In the genomic region with DNA sequence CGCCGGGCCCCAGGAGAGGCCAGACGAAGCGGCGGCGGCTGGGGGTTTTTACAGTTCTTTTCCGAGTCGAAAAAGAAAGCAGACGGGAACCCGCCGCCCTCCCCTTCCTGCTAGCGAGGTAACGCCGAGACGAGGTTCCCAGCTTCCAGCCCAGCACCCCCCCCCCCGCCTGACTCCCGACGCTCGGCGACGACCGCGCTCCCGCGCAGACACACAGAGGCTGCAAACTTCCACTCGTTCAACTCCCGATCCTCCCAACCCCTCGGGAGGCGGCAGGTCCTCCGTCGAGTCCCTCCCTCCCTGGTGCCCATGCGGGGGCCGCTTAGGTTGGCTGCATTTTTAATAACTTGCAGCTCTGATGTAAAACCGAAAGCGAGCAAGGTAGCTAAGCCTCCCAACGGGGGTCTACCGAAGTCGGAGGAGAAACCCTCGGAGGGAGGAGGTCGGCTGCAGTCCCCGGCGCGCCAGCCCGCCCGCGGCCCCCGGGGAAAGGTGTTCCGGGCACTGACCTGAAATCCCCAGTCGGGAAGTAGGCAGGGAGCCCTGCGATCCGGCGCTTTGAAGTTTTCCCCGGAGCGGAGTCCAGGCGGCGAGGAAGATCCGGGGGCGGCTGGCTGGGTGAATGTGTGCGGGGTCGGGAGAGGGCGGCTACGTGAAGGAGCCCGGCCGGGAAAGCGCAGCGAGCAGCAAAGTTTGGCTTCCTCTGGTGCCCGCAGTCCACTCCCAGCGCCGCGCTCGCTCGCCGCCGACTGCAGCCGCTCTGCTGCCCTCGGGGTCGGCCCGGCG, we compare ENCODE assay signal across 8 mouse cellular contexts.
A peak's percentile ranks its signal among the peaks of the same experiment; 100 is the strongest.
DNase-seq lines count a peak whose midpoint lies in the region; ATAC-seq and TF ChIP-seq lines count a peak whose summit lies in the region.

No protein-coding gene starts in this region.

- no peaks in the 10 kb centered on the region for H3K9me3 ChIP-seq in embryonic facial prominence, embryonic 12.5 days
- H3K9me3 ChIP-seq in heart, postnatal 0 days (replicated peaks; ENCODE audit: control insufficient read depth, low read length): no peaks in the 10 kb centered on the region
- H3K9me3 ChIP-seq in stomach, embryonic 16.5 days (replicated peaks; ENCODE audit: control insufficient read depth, low read length): no peaks in the 10 kb centered on the region

- peaks cover 32% of the 10 kb centered on the region; the same call in 1 of the 2 replicates for H3K79me2 ChIP-seq in macrophage (ENCODE audit: inconsistent target)

- H3K4me3 ChIP-seq in embryonic facial prominence, embryonic 12.5 days: peak overlapping the region; percentile 56
- peak overlapping the region; percentile 78 for H3K4me3 ChIP-seq in heart, postnatal 0 days (ENCODE audit: low read depth, low read length)
- peak overlapping the region; percentile 33 for H3K4me3 ChIP-seq in macrophage (ENCODE audit: inconsistent target)
- H3K4me3 ChIP-seq in stomach, embryonic 16.5 days (replicated peaks; ENCODE audit: low read length): peak overlapping the region; percentile 68

- no peak for TF ChIP-seq EP300 in heart, postnatal 0 days (IDR thresholded peaks at IDR 0.05; ENCODE audit: low read depth)

- no peaks in the 10 kb centered on the region for H3K36me3 ChIP-seq in embryonic facial prominence, embryonic 12.5 days
- no peaks in the 10 kb centered on the region for H3K36me3 ChIP-seq in heart, postnatal 0 days (replicated peaks; ENCODE audit: control insufficient read depth, insufficient read depth, low read length)
- no peaks in the 10 kb centered on the region for H3K36me3 ChIP-seq in macrophage (ENCODE audit: inconsistent target)
- H3K36me3 ChIP-seq in stomach, embryonic 16.5 days (ENCODE audit: control insufficient read depth, insufficient read depth, low read length): no peaks in the 10 kb centered on the region

- peak overlapping the region; percentile 86 for H3K27ac ChIP-seq in embryonic facial prominence, embryonic 12.5 days
- peak overlapping the region; percentile 86 for H3K27ac ChIP-seq in heart, postnatal 0 days (ENCODE audit: low read depth)
- no peak overlapping the region for H3K27ac ChIP-seq in macrophage
- peak overlapping the region; percentile 88 for H3K27ac ChIP-seq in stomach, embryonic 16.5 days (ENCODE audit: low read length)

- peaks cover 91% of the 10 kb centered on the region for H3K27me3 ChIP-seq in embryonic facial prominence, embryonic 12.5 days
- peaks cover 43% of the 10 kb centered on the region; the same call in 1 of the 2 replicates for H3K27me3 ChIP-seq in heart, postnatal 0 days (ENCODE audit: control insufficient read depth, insufficient read depth, low read length)
- peaks cover 60% of the 10 kb centered on the region; the same call in 1 of the 2 replicates for H3K27me3 ChIP-seq in stomach, embryonic 16.5 days (ENCODE audit: control insufficient read depth, insufficient read depth, low read length)

- WGBS in embryonic facial prominence, embryonic 12.5 days: 2% methylated on average over 47 of the region's 79 CpGs
- under 1% methylated on average over 55 of the region's 79 CpGs for WGBS in heart, postnatal 0 days
- 0% methylated on average over 38 of the region's 79 CpGs for WGBS in macrophage (ENCODE audit: missing documents)
- WGBS in stomach, embryonic 16.5 days: 1% methylated on average over 67 of the region's 79 CpGs

- ATAC-seq in embryonic facial prominence, embryonic 12.5 days (ENCODE audit: insufficient number of reproducible peaks, insufficient read depth, low FRiP score, low TSS enrichment): no peak
- ATAC-seq in heart, postnatal 0 days (ENCODE audit: insufficient read depth, low read depth): peak; percentile 13
- ATAC-seq in stomach, embryonic 16.5 days (ENCODE audit: insufficient read depth, low FRiP score): no peak

- peak overlapping the region; percentile 69 for H3K9ac ChIP-seq in embryonic facial prominence, embryonic 12.5 days
- peak overlapping the region; percentile 82 for H3K9ac ChIP-seq in heart, postnatal 0 days (replicated peaks; ENCODE audit: low read depth, low read length)
- H3K9ac ChIP-seq in stomach, embryonic 16.5 days (ENCODE audit: low read length): peak overlapping the region; percentile 79

- TF ChIP-seq CTCF in heart, postnatal 0 days (IDR thresholded peaks at IDR 0.05; ENCODE audit: low read depth): no peak

- peaks cover 14% of the 10 kb centered on the region for H3K4me1 ChIP-seq in embryonic facial prominence, embryonic 12.5 days
- H3K4me1 ChIP-seq in heart, postnatal 0 days (ENCODE audit: control insufficient read depth, insufficient read depth): 0 out of 2 replicates have a peak, but pooled peaks cover 4% of the 10 kb centered on the region
- H3K4me1 ChIP-seq in stomach, embryonic 16.5 days (ENCODE audit: control insufficient read depth, insufficient read depth, low read length): peaks cover 8% of the 10 kb centered on the region; the same call in 1 of the 2 replicates

- H3K4me2 ChIP-seq in embryonic facial prominence, embryonic 12.5 days (replicated peaks): peak overlapping the region; percentile 76
- H3K4me2 ChIP-seq in heart, postnatal 0 days (ENCODE audit: low read depth, low read length): peak overlapping the region; percentile 90
- peak overlapping the region; percentile 73 for H3K4me2 ChIP-seq in stomach, embryonic 16.5 days (ENCODE audit: low read depth, low read length)

- peak; percentile 56 to 80 for DNase-seq in adrenal gland, adult (ENCODE audit: inconsistent age in 2 of 2, low spot score in 1 of 2)
- no peak for DNase-seq in adrenal gland, postnatal 4 days (ENCODE audit: low spot score in 2 of 2)
- peak; percentile 59 for DNase-seq in Muller cell, postnatal 12 days (ENCODE audit: inconsistent ontology term)
- DNase-seq in heart, postnatal 0 days (ENCODE audit: low spot score): no peak
- peak; percentile 55 to 70 for DNase-seq in kidney, postnatal 25 days

Comparison
In these comparisons a context has a peak if more than half of its experiments do, and no peak if none do; other contexts are left out.
1. DNase-seq: peak in adrenal gland, adult (2 of 2), Muller cell, postnatal 12 days (single experiment) and kidney, postnatal 25 days (2 of 2); none in adrenal gland, postnatal 4 days (0 of 2) and heart, postnatal 0 days (single experiment).
2. Peak in every context shown above with its lines, with median percentiles within 50 percentile points of each other: H3K4me2 ChIP-seq, H3K4me3 ChIP-seq and H3K9ac ChIP-seq.